Mouse (Mus musculus) C2C12 (cell line): ENCODE results near the gene Stpg4.

Experiments used
- CTCF ChIP-seq: IDR thresholded peaks from one replicate; pipeline ENCODE4 v1.5.1; 2011; ENCODE audit not compliant: control insufficient read depth, insufficient read depth, insufficient read length
- FOSL1 ChIP-seq: IDR thresholded peaks from one replicate; pipeline ENCODE4 v1.8.0; 2011; ENCODE audit warnings: mild to moderate bottlenecking, low read length; ENCODE audit not compliant: poor library complexity, insufficient read depth, severe bottlenecking
- MAX ChIP-seq: IDR thresholded peaks from one replicate; pipeline ENCODE4 v1.6.1; 2011; ENCODE audit warnings: mild to moderate bottlenecking, control low read depth
- MYOD1 ChIP-seq: IDR thresholded peaks from one replicate; pipeline ENCODE4 v1.6.1; 2011; ENCODE audit warnings: low read depth; ENCODE audit not compliant: control insufficient read depth, insufficient read length

GRCm38 (mm10) chr17:87402444-87402843 lies 25.1 kb downstream of the Stpg4 start:
- no peak for TF ChIP-seq CTCF
- no peak for TF ChIP-seq MYOD1
- TF ChIP-seq MAX = no peak
- TF ChIP-seq FOSL1 = no peak
